Mouse (Mus musculus): ENCODE measurements around the gene Itpr3.
A peak's percentile ranks its signal among the peaks of the same experiment; 100 is the strongest.

The Itpr3 gene

GRCm38 (mm10) chr17:27144152-27144551, 87.0 kb downstream of the Itpr3 start:
- DNase-seq (ENCODE audit: low spot score), result no peak

- no peak for DNase-seq (ENCODE audit: low spot score)
Observed at GRCm38 (mm10) chr17:27146323-27146923, 89.3 kb downstream of the Itpr3 start.

GRCm38 (mm10) chr17:27150871-27151270, 93.8 kb downstream of the Itpr3 start:
- no peak for DNase-seq (ENCODE audit: low spot score)

GRCm38 (mm10) chr17:27151411-27151810, 94.3 kb downstream of the Itpr3 start:
- peak; percentile 60 for DNase-seq (ENCODE audit: low spot score)

GRCm38 (mm10) chr17:27152976-27153723, 96.0 kb downstream of the Itpr3 start:
- peak; percentile 89 for DNase-seq (ENCODE audit: low spot score)

GRCm38 (mm10) chr17:27153773-27154193, 96.7 kb downstream of the Itpr3 start:
- no peak for DNase-seq (ENCODE audit: low spot score)

GRCm38 (mm10) chr17:27154256-27154655, 97.2 kb downstream of the Itpr3 start:
- DNase-seq (ENCODE audit: low spot score), result no peak

- no peak for DNase-seq (ENCODE audit: low spot score)
Observed at GRCm38 (mm10) chr17:27154881-27155280, 97.8 kb downstream of the Itpr3 start.

GRCm38 (mm10) chr17:27155752-27156151, 98.6 kb downstream of the Itpr3 start:
- DNase-seq (ENCODE audit: low spot score), result no peak

- no peak for DNase-seq (ENCODE audit: low spot score)
Observed at GRCm38 (mm10) chr17:27158439-27158838, 101.3 kb downstream of the Itpr3 start.

- DNase-seq (ENCODE audit: low spot score), result no peak
Observed at GRCm38 (mm10) chr17:27159169-27159568, 102.1 kb downstream of the Itpr3 start.

GRCm38 (mm10) chr17:27160905-27161304, 103.8 kb downstream of the Itpr3 start:
- no peak for DNase-seq (ENCODE audit: low spot score)

- no peak for DNase-seq (ENCODE audit: low spot score)
Observed at GRCm38 (mm10) chr17:27165054-27165773, 108.1 kb downstream of the Itpr3 start.

- DNase-seq (ENCODE audit: low spot score), result no peak
Observed at GRCm38 (mm10) chr17:27166901-27167300, 109.8 kb downstream of the Itpr3 start.

- no peak for DNase-seq (ENCODE audit: low spot score)
Observed at GRCm38 (mm10) chr17:27167545-27167944, 110.4 kb downstream of the Itpr3 start, which contains the start of gene Ip6k3. Gene Ip6k3, minus strand, starts transcription at chr17:27167795.

- no peak for DNase-seq (ENCODE audit: low spot score)
Observed at GRCm38 (mm10) chr17:27168569-27168968, 111.5 kb downstream of the Itpr3 start.

GRCm38 (mm10) chr17:27169952-27170695, 113.0 kb downstream of the Itpr3 start:
- no peak for DNase-seq (ENCODE audit: low spot score)

- DNase-seq (ENCODE audit: low spot score), result no peak
Observed at GRCm38 (mm10) chr17:27171121-27171520, 114.0 kb downstream of the Itpr3 start.

Measured in c-Kit-positive CD71-positive TER-119-positive erythroid progenitor cells, embryonic 14.5 days (primary cell).